30 mouse cellular contexts compared by ENCODE assay signal in the genomic region with DNA sequence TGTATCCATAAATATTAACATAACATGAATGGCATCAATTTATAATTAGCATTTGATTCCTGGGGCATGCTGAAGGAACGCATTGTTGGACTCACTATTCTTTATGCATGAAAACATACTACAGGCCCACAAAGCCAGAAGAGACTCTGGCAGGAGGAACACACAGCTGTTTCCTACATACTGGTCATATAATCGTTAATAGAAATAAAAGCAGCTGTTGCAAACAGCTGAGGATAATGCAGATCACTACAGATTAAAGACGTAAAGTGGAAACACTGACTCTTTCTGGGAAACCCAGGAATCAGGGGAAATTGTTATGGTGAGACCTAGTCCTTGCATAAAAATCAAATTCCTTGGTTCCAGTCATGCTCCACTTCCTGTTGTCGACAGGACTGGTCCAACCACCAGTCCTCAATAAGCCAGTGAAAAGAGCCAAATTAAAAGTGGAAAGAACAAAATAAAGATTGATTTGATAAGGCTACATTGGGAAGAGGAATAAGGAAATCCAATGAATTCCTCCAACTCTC. TPM values are rescaled to one million over a fixed set of nuclear protein-coding genes. Genes with fewer than 3 reads are reported as not detected.
"Had no signal": no experiment of that assay in that cellular context is flagged by ENCODE, and none has a peak within 500 bp of the region (broad histone marks: within the 10 kb centered on the region; RNA-seq: fewer than 3 reads in every experiment).

No protein-coding gene starts in this region.

- ATAC-seq: intestine, embryonic 15.5 days; midbrain, embryonic 15.5 days had no signal

- H3K4me1 ChIP-seq: intestine, embryonic 15.5 days; kidney, embryonic 15.5 days; liver, embryonic 13.5 days; midbrain, embryonic 12.5 days; midbrain, embryonic 15.5 days had no signal

- H3K4me3 ChIP-seq: intestine, embryonic 15.5 days; kidney, embryonic 15.5 days; layer of hippocampus, adult 2 months; liver, embryonic 13.5 days; midbrain, embryonic 12.5 days; midbrain, embryonic 15.5 days had no signal

- H3K36me3 ChIP-seq: intestine, embryonic 15.5 days; kidney, embryonic 15.5 days; liver, embryonic 13.5 days; midbrain, embryonic 12.5 days; midbrain, embryonic 15.5 days had no signal

- H3K4me2 ChIP-seq: intestine, embryonic 15.5 days; kidney, embryonic 15.5 days; liver, embryonic 13.5 days; midbrain, embryonic 12.5 days; midbrain, embryonic 15.5 days had no signal

- H3K9me3 ChIP-seq: intestine, embryonic 15.5 days; kidney, embryonic 15.5 days; liver, embryonic 13.5 days; midbrain, embryonic 12.5 days; midbrain, embryonic 15.5 days had no signal

- H3K27me3 ChIP-seq: intestine, embryonic 15.5 days; kidney, embryonic 15.5 days; liver, embryonic 13.5 days; midbrain, embryonic 12.5 days; midbrain, embryonic 15.5 days had no signal

- H3K9ac ChIP-seq: intestine, embryonic 15.5 days; kidney, embryonic 15.5 days; liver, embryonic 13.5 days; midbrain, embryonic 12.5 days; midbrain, embryonic 15.5 days had no signal

- H3K27ac ChIP-seq: intestine, embryonic 15.5 days; kidney, embryonic 15.5 days; layer of hippocampus, adult 2 months; liver, embryonic 13.5 days; midbrain, embryonic 12.5 days; midbrain, embryonic 15.5 days had no signal

- DNase-seq: kidney, adult 11 months; layer of hippocampus, adult 9-11 months; liver, embryonic 13.5 days; lung, adult 2 months; lung, postnatal 14 days; lung, postnatal 4 days; thymus, adult 18-20 months; thymus, postnatal 36 days had no signal

RNA-seq across cellular contexts. Expression of gene Tmem225, which starts 7.3 kb away (rescaled TPM):
- total RNA-seq: layer of hippocampus, adult 2 months; layer of hippocampus, postnatal 25 days; left cerebral cortex, adult 18-20 months; left cerebral cortex, postnatal 25 days; liver, adult 2 months; megakaryocyte progenitor cell, adult 5-6 weeks; monocyte, adult 5-6 weeks had no signal
- polyA plus RNA-seq: intestine, embryonic 15.5 days; kidney, embryonic 15.5 days; large intestine, adult 2 months; limb, embryonic 11.5 days; liver, adult 2 months; liver, embryonic 13.5 days; liver, embryonic 16.5 days; lung, adult 2 months; lung, embryonic 16.5 days; midbrain, embryonic 12.5 days; midbrain, embryonic 15.5 days; neural tube, embryonic 11.5 days; neural tube, embryonic 14.5 days; small intestine, adult 2 months; spleen, adult 2 months; stomach, embryonic 16.5 days; urinary bladder, adult 2 months had no signal

RNA-seq across cellular contexts. Expression of gene Olfr985, which starts 25.2 kb away (rescaled TPM):
- total RNA-seq: layer of hippocampus, adult 2 months; layer of hippocampus, postnatal 25 days; left cerebral cortex, adult 18-20 months; left cerebral cortex, postnatal 25 days; liver, adult 2 months; megakaryocyte progenitor cell, adult 5-6 weeks; monocyte, adult 5-6 weeks had no signal
- polyA plus RNA-seq: intestine, embryonic 15.5 days; kidney, embryonic 15.5 days; large intestine, adult 2 months; limb, embryonic 11.5 days; liver, adult 2 months; liver, embryonic 13.5 days; liver, embryonic 16.5 days; lung, adult 2 months; lung, embryonic 16.5 days; midbrain, embryonic 12.5 days; midbrain, embryonic 15.5 days; neural tube, embryonic 11.5 days; neural tube, embryonic 14.5 days; small intestine, adult 2 months; spleen, adult 2 months; stomach, embryonic 16.5 days; testis, adult 2 months; urinary bladder, adult 2 months had no signal

RNA-seq across cellular contexts. Expression of gene Olfr986, which starts 25.5 kb away (rescaled TPM):
- total RNA-seq: layer of hippocampus, adult 2 months; left cerebral cortex, adult 18-20 months; left cerebral cortex, postnatal 25 days; megakaryocyte progenitor cell, adult 5-6 weeks; monocyte, adult 5-6 weeks had no signal
- polyA plus RNA-seq: intestine, embryonic 15.5 days; kidney, embryonic 15.5 days; large intestine, adult 2 months; limb, embryonic 11.5 days; liver, adult 2 months; liver, embryonic 13.5 days; liver, embryonic 16.5 days; lung, adult 2 months; lung, embryonic 16.5 days; midbrain, embryonic 12.5 days; neural tube, embryonic 11.5 days; neural tube, embryonic 14.5 days; small intestine, adult 2 months; spleen, adult 2 months; stomach, embryonic 16.5 days; testis, adult 2 months; urinary bladder, adult 2 months had no signal

RNA-seq across cellular contexts. Expression of gene Olfr984, which starts 41.2 kb away (rescaled TPM):
- total RNA-seq: layer of hippocampus, adult 2 months; layer of hippocampus, postnatal 25 days; left cerebral cortex, adult 18-20 months; left cerebral cortex, postnatal 25 days; liver, adult 2 months; megakaryocyte progenitor cell, adult 5-6 weeks; monocyte, adult 5-6 weeks had no signal
- polyA plus RNA-seq: intestine, embryonic 15.5 days; kidney, embryonic 15.5 days; large intestine, adult 2 months; limb, embryonic 11.5 days; liver, adult 2 months; liver, embryonic 13.5 days; liver, embryonic 16.5 days; lung, adult 2 months; lung, embryonic 16.5 days; midbrain, embryonic 12.5 days; midbrain, embryonic 15.5 days; neural tube, embryonic 11.5 days; neural tube, embryonic 14.5 days; small intestine, adult 2 months; spleen, adult 2 months; stomach, embryonic 16.5 days; testis, adult 2 months; urinary bladder, adult 2 months had no signal
